Mouse (Mus musculus) left cerebral cortex, postnatal 36 days (tissue): Measurements from ENCODE around the gene Pyroxd2. TPM values are rescaled to one million over a fixed set of nuclear protein-coding genes. Genes with fewer than 3 reads are reported as not detected.
"Not testable (repeated sequence)": the region's sequence is repeated elsewhere in the genome, so short reads cannot be mapped to it uniquely, and the experiment has no call there.

Experiments
- DNase-seq, 2 experiments: peaks; one replicate each; pipeline ENCODE4 v3.0.0; 2021 to 2022; ENCODE audit warnings: low spot score in 2 of 2, mixed read lengths in 1 of 2
- intact Hi-C: fragments of 180-260 bp; cut with DNase I; formaldehyde crosslinking; loops from one replicate; pipeline ENCODE4 v1.15.1; 2025
- total RNA-seq, 2 experiments: library from RNA; stranded (reverse); gene quantifications; 2 replicates each; pipeline ENCODE4 v1.2.3; 2021

Gene Pyroxd2
- 1 to 10 TPM; 1.9 to 3.4 TPM for total RNA-seq

DNA sequence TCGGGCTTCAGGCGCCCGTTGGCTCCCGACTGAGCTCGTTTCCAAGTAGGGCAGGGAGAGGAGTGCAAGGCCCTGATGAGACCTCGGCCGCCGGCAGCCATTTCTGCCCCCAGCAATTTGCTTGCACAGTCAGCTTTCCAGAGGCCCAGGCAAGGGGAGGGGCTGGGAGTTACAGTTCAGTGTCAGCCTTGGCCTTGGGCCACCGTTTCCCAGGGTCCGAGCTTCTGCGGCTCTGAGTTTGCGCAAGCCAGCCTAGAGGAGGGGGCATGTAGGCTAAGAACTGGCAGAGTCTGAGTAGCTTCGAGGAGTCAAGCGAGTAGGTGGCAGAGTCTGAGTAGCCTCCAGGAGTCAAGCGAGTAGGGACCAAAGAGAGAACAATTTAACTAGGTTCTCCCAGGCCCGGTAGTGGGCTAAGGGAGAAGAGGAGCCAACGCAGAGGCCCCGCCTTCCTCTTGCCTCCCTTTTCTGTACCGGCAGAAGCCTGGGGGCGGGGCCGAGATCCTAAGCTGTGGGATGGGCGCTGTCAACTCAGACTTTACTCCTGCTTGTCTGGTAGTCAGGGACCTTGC, at the start of gene Pyroxd2:
Gene Pyroxd2 (minus strand): TSS at position 413 of the 569 bp plus-strand sequence.
- peak; percentile 40 to 47 for DNase-seq
- intact Hi-C loops: no loop called here

DNA sequence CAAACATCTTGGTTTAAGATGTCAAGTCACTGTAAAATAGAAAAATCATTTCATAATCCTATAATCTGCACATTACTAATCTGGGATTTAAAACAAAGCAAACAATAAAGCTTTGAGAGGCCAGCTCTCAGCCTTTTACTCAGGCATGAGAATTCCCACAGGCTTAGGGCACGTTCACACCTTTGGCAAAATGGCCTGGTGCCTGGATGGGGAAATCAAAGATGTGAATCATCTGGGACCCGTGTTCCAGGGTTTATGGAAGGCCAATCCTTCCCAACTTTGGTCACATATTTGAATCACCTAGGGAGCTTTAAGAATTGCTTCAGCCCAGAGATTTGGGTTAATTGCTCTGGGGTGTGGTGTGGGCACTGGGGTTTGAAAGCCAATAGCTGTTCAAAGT, 45.3 kb upstream of the Pyroxd2 start:
- intact Hi-C loops: loop anchor here (5.0 to 10.0 kb wide), 2 partner anchors 227 to 689 kb away; no protein-coding TSS in a partner anchor

DNA sequence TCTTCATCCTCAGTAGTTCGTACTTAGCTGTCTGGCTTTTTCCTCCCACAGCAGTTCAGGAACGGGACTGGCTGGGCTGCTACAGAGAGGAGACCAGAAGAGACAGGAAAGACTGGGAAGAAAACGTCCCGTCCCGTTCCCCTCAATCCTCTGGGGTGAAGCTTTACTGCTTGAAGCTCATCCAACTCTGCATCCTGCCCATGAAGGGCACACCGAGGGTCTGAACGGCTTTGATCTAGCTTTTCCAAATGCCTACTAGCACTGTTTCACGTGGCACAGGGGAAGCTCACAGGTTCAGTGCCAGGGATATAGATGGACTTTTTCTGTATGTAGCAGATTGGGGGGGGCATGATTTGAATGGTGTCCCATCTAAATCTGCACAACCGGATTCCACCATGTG, 43.2 kb upstream of the Pyroxd2 start:
- intact Hi-C loops: loop anchor here (1.0 to 10.0 kb wide), 4 partner anchors 229 to 692 kb away; no protein-coding TSS in a partner anchor
- no peak for DNase-seq

More for the DNA sequence above, 45.3 kb upstream of the Pyroxd2 start:
- DNase-seq: no peak

DNA sequence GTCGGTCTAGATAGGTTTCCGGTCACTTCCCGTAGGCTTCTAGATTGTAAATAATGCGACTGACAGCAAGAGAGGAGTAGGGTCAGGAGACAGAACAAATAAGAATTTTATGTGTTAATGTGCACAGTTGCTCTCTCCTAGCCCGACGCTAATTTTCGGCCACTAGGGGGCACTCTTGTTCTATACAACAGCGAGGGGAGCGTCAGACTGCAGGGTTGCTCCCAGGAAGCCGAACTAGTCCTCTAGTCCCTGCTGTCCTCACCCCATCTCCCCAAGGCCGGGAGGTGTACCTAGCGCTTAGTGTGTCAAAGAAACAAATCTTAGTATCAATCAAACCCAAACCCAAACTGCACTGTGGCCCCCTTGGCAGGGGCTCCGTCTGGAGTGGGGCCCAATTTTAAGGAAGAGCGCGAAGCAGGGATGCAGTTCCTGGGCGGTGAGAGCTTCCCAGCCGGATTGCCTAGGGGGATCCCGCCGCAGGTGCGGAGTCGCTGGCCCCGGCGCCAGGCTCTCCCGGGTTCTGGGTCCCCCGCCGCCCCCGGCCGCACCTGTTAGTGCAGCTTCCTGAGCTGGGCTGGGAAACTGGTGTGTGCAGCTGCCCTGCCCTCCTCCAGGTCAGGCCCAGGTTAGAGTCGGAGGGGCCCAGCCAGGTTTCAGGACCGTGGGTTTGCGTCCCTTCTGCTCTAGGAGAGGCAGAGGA, 42.5 kb upstream of the Pyroxd2 start:
- DNase-seq: peak; percentile 85 to 91
- intact Hi-C loops: loop anchor here (1.0 to 10.0 kb wide), 4 partner anchors 230 to 692 kb away; no protein-coding TSS in a partner anchor

DNA sequence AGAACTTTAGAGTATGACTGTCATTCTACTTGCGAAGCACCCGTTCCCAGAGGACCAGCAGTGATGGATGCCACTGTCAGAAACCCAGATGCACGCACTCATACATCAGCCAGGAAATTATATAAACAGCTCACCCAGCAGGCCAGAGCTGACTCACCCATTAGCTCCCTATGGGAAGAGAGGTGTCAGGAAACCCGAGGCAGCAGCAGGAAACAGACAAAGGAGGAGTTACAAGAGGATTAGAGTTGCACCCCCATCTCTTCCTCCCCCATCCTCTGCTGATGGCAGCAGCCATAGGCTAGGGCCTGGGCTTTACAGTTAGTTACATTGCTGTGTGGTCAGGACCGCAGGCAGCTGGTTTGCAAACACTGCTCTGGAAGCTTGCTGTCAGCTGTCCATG, 35.7 kb upstream of the Pyroxd2 start:
- DNase-seq: no peak
- intact Hi-C loops: no loop called here

DNA sequence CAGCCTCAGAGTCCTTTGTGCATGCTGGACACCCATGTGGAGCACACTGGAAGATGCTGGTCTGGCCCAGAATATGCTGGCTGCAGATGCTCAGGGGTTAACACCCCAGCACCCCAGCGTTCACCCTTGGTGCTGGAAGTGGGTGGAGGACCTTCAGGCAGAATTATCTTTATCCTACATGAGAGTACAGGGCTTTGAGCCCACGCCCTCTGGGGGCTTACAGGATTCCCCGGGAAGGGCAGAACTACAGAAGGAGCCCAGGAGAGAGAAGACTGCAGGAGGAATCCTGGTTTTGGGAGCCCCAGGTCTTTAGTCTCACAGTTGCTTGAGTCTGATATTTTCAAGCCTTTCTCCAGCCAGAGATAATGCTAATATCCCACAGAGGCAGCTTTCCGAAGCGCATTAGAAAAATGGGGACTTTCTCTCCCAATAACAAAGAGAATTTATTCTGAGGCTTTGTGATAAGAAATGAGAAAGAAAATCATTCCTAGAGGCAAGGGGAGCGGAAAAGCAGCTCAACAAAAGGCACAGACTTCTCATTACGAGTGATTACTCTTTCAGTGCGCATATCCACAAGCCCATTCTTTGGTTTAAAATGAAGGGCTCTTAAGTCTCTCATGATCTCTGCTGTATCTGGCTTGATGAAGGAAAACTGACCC, 33.1 kb upstream of the Pyroxd2 start:
- intact Hi-C loops: no loop called here
- DNase-seq: no peak

DNA sequence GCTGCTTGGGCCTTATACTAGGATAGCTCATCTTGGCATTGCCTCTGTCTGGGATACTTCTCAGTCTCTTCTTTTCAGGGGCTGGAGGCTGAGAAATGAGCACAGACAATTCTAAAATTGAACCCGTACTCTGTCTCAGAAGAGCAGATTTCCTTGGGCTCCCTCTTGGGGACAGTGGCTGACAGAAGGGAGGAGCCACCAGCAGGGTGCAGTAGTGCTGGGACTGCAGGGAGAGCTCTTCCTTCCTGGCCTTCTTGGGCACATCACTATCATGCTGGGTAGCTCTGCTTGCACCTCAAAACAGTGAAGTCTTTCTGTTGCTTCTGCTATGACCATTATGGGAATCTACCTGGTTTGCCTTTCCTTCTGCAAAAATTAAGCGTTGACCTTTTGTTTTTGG, 32.6 kb upstream of the Pyroxd2 start:
- intact Hi-C loops: no loop called here
- no peak for DNase-seq

DNA sequence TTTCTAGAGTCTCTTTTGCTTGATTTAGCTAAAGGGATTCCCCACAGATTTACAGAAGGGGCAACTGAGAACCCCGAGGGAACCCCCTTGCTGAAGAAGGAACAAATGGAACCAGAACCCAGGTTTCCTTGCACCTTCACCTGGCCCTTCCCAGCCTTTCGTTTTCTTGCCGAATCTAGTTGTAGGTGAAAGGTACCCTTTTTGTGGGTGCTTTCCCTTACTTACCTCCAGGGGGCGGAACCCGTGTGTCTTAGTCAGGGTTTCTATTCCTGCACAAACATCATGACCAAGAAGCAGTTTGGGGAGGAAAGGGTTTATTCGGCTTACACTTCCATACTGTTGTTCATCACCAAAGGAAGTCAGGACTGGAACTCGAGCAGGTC, 27.6 kb upstream of the Pyroxd2 start:
- intact Hi-C loops: not testable (repeated sequence)

DNA sequence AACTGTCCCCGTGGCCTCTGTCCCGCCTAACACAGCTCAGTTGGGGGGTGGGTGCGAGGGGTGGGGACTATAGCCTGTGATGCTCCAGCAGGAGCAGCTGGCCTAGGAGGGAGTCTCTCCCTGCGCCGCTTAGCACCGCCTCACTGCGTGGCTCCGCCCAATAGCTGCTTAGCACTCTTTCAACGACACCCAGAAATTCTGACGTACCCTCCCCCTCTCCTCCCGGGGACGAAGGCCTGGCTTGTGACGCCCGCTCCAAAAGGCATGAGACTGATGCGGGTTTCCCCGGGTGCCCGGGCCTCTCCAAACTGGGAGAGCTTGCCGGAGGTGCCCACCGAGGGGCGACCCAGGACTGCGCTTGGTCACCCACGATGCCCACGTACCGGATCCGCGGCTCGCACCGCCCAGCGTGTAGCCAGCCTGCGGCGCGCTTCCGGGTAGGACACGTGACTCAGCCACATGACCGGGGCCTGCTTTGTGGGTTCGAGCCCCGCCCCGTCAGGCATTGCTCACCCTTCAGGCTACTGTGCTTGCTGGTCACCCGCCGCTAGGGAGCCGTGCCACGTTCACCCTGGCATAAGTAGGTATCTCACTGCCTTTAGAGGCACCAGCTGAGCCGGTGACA, 27.1 kb upstream of the Pyroxd2 start, which contains the start of gene Hps1:
Gene Hps1 (minus strand): TSS at position 448 of the 625 bp plus-strand sequence.
- intact Hi-C loops: no loop called here
- peak; percentile 92 for DNase-seq

More for the DNA sequence above, 27.6 kb upstream of the Pyroxd2 start:
- not testable (repeated sequence) for DNase-seq

DNA sequence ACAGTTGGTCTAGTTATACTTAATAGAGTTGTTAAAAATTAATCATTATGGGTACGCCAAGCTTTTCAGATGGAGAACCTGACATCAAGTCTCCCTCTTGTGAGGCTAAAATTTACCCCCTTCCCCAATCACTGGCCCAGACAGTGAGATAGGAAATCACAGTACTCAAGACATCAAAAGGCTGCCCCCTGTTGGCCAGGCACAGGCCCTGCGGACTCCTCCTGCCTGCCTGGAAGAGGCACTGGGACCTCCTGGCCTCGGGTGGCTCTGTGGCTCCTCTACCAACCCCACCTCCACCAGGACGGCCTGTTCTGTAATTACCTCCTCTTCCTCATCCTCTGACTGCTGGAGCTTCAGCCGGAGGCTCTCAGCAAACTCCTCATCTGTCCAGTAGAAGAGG, 25.2 kb upstream of the Pyroxd2 start:
- intact Hi-C loops: no loop called here
- DNase-seq: no peak

DNA sequence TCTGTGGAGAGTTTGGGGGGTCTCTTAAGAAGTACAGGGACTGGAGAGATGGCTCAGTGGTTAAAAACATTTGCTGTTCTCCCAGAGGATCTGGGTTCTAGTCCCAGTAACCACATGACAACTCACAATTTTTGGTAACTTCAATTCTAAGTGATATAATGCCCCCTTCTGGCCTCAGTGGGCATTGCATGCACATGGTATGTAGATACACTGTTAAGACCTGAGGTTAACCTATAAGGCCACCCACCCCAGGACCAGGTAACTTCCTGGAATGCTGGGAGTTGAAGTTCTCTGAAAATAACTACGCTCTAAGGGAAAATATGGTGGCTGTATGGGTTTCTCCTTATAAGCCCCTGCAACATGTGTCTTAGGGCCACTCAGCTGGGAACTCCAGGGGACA, 24.2 kb upstream of the Pyroxd2 start:
- intact Hi-C loops: no loop called here
- DNase-seq: no peak

DNA sequence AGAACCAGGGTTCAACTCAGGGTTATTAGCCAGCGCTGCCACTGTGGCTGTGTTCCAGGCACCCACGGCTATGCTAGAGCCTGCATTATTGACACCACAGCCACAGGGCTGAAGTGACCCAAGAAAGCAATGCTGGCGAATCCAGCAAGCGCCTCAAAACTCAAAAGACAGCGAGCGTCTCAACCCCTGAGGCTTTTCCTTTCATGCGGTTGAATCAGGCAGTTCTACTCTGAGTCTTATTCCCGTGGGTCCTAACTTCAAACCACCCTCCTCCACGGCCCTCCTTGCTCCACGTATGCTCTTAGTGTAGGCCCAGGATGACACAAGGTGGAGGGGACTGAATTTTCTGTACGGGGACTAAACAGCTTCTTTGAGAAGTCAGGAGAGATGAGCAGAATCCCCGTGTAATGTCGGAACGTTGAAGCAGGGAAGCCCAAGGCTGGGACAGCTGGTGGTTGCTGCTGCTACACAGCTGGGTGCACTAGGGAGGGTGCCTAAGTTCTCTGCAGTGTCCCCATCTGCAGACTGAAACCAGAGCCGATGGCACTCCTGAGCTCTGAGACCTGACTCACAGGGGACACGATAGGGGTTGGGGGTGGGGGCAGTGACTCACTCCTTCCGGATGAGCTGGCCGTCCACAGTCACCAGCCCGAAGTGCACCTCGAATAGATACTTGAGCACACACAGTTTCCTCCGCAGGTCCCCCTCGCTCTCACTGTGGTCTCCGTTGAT, 17.7 kb upstream of the Pyroxd2 start:
- intact Hi-C loops: no loop called here
- DNase-seq: no peak

DNA sequence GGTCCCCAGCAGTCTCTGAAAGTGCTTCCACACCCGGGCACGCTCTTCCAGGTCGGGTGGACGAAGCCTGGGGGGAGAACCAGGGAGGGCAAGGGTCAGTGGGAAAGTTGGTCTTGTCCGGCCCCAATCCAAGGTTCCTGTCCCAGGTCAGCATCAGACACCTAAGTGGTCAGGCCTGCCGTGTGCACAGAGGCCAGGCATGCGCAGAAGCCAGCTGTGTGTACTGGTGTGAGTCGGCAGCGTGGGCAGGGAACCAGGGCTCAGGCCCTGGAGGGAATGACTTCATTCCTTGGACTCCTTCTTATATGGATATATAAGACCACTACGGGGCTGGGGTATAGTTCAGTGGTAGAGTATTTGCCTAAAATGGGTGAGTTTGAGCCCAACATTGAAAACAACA, 17.1 kb upstream of the Pyroxd2 start:
- intact Hi-C loops: no loop called here
- no peak for DNase-seq

DNA sequence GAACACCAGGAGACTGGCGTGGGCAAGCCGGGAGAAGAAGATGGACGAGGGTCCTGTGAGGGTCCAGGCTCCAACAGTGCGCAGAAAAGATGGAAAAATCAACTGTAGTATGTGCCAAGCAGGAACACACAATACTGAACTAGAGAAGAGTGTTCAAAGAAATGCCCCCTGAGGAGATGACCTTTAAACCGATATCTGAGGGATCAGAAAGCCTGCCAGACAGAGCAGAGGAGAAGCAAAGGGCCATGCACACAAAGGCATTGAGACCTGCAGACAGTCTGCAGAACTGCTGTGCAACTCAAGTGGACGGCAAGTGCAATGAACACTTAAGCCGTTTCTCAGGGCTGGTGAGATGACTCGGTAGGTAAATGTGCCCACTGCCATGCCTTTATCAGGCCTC, 14.8 kb upstream of the Pyroxd2 start:
- DNase-seq: no peak

DNA sequence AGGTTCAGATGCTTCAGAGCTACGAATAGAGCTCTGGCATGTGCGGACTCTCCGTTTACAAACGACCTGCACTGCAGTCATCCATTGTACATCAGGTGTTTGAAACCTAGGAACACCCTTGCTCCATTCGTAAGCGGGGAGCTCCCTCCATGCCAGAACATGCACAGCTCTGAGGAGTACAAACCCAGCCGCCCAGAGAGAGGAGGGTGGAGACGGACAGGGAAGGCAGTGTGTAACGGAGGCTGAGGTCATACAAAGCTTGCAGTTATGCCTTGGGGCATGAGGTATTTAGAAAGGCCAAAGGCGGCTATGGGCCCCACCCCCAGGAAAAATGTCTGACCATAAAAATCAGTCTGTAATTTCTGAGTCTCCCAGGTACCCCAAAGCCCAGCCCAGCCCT, 11.8 kb upstream of the Pyroxd2 start:
- DNase-seq: no peak
- intact Hi-C loops: no loop called here

More for the DNA sequence above, 14.8 kb upstream of the Pyroxd2 start:
- intact Hi-C loops: no loop called here

DNA sequence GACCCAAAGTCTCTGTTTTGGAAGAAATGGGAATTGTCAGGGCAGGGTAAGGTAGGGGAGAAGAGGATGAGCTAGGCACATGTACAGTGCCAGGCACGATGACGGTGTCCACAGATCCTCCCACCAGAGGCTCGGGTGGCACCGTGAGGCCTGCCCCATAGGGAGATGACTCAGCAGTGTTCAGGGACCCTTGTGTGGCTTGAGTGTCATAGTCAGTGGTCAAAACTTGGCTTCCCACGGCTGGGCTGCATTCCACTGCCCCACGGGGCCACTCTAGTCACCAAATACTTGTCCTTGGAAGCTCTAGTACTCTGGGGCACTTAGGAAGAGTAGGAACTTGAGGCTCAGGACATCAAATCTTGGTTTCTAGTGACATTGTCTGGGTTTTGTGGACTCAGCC, 4.1 kb upstream of the Pyroxd2 start:
- no peak for DNase-seq
- intact Hi-C loops: no loop called here

DNA sequence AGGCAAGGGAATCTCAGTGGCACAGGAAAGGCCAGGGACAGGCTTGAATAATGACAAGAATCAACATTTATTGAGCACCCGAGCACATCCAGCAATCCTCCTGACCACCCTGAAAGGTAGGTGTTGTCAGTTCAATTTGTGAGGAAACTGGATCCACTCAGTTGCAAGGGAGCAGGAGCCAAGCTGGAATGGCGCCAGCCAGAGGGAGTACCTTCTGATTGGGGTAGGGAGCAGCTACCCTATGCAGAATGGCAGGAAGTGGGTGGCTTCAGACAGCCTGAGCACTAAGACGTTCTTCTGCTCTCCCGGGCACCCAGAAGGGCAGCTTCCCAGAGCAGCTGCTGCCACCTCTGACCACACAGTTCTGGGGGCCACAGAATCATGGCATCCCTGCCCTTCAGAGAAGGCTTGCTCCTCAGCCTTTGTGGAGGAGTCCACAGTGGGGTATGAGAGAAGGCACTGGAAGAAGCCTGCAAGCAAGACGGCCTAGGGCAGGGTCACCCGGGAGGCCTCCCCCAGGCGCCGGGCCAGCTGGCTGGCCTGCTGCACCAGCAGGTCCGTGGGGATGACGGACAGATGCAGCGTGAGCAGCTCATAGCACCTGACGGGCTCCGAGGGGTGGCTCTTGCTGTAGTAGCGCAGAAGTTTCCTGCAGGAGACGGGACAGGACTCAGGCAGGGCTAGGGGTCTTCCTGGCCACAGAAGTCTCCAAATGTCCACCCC, 2.7 kb upstream of the Pyroxd2 start:
- intact Hi-C loops: no loop called here
- no peak for DNase-seq

DNA sequence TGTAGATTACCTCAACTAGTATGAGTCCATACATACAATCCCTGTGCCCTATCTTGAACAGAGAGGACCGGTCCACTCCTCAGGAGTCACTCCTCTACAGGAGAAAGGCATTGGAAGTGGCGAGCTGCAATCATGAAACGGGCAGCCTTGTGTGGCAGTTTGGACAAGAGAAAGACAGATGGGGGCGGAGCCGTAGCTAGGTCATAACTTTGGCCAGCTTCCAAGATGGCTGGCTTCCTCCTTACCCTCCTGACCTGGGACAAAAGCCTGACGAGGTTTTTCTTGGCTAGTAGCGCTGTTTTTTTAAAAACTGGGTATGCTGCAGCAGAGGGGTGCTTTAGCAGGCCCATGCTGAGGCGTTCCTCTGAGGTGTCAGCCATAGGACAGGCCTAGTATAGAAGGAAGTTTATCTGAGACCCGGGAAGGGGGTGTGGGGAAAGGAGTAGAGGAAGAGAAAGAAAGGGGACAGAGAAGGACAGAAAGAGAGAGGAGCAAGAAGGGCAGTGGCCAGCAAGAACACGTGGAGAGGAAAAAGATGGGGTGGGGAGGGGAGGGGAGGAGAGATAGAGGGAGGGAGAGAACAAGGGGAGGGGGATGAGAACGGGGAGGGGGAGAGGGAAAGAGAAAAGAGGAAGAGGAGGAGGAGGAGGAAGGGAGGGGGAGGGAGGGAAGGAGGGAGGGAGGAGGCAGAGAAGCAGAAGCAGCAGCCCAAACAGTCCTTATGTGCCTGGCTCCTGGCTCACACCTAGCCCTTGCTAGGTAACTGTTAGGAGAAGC, 754 bp upstream of the Pyroxd2 start:
- peak in 1 of 2 experiments; percentile 34 for DNase-seq

More for the DNA sequence above, 754 bp upstream of the Pyroxd2 start:
- intact Hi-C loops: no loop called here
